Mouse (Mus musculus) bone marrow, adult 2 months (tissue): ENCODE data around the gene Ugt1a8.
"Not testable (repeated sequence)": the region's sequence is repeated elsewhere in the genome, so short reads cannot be mapped to it uniquely, and the experiment has no call there.

Experiments used
- CTCF ChIP-seq: fragments of 200-500 bp; IDR thresholded peaks from 2 replicates; pipeline ENCODE4 v1.5.1; 2011; ENCODE audit warnings: low read length, control low read depth; ENCODE audit not compliant: control insufficient read depth, insufficient read depth
- POLR2A ChIP-seq: fragments of 200-500 bp; IDR thresholded peaks from 2 replicates; pipeline ENCODE4 v1.6.1; 2011; ENCODE audit warnings: low read depth, mild to moderate bottlenecking, control low read depth, low read length, borderline replicate concordance; ENCODE audit not compliant: control insufficient read depth

DNA sequence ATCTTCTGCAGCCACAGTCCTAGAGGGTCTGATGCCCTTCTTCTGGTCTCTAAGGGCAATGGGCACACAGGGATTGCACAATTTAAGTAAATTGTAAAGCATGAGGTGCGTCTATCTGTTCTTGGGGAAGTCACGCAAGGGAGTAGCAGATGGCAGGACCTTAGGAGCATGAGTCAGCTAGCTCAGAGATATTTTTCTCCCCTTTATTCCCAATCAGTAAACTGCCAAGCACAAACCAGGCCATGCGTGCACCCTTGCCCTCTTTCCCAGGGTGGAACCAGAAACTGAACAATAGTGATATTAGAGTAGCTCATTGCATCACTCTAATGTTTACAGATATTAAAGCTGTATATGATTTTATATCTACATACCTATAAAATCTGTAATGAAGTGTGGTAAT lies 10.9 kb downstream of the Ugt1a8 start:
- TF ChIP-seq CTCF, POLR2A: not testable (repeated sequence)
